Mouse (Mus musculus) heart, adult 2 months (tissue): ENCODE data around the gene Traf4. TPM values are rescaled to one million over a fixed set of nuclear protein-coding genes. Genes with fewer than 3 reads are reported as not detected.

Experiments used
- DNase-seq, 2 experiments: peaks; one replicate each; pipeline ENCODE4 v3.0.0; 2021
- H3K27ac ChIP-seq: fragments of 200-600 bp; 2 replicates; pipeline ENCODE4 v1.8.1; 2022
- H3K27me3 ChIP-seq: fragments of 200-500 bp; 2 replicates; pipeline ENCODE4 v1.6.1; 2012; ENCODE audit warnings: mild to moderate bottlenecking, low read length, inconsistent platforms, mixed read lengths; ENCODE audit not compliant: control insufficient read depth, insufficient read depth
- H3K36me3 ChIP-seq: fragments of 200-500 bp; 2 replicates; pipeline ENCODE4 v1.6.1; 2012; ENCODE audit warnings: low read length, inconsistent platforms; ENCODE audit not compliant: control insufficient read depth, insufficient read depth
- H3K4me1 ChIP-seq: fragments of 200-500 bp; 2 replicates; pipeline ENCODE4 v1.6.1; 2011; ENCODE audit warnings: low read length; ENCODE audit not compliant: control insufficient read depth, insufficient read depth
- H3K4me3 ChIP-seq: fragments of 200-600 bp; 2 replicates; pipeline ENCODE4 v1.8.1; 2022
- H3K79me2 ChIP-seq: fragments of 200-500 bp; replicated peaks from 2 replicates; pipeline ENCODE4 v1.6.1; 2012; ENCODE audit warnings: mild to moderate bottlenecking, inconsistent platforms, low read length, moderate library complexity, mixed read lengths; ENCODE audit not compliant: control insufficient read depth, insufficient read depth
- H3K9ac ChIP-seq: fragments of 200-500 bp; 2 replicates; pipeline ENCODE4 v1.6.1; 2012; ENCODE audit warnings: low read depth, mild to moderate bottlenecking, control low read depth, inconsistent platforms, low read length, mixed read lengths
- CTCF ChIP-seq: fragments of 200-600 bp; IDR thresholded peaks from 2 replicates; pipeline ENCODE4 v1.8.1; 2022; ENCODE audit warnings: antibody characterized with exemption, mild to moderate bottlenecking, moderate library complexity
- EP300 ChIP-seq: fragments of 200-500 bp; IDR thresholded peaks from 2 replicates; pipeline ENCODE4 v1.6.1; 2011; ENCODE audit warnings: low read depth, low read length, control low read depth; ENCODE audit not compliant: insufficient read depth
- POLR2A ChIP-seq: fragments of 200-500 bp; IDR thresholded peaks from 2 replicates; pipeline ENCODE4 v1.6.1; 2011; ENCODE audit warnings: mild to moderate bottlenecking, low read depth, low read length, control low read depth; ENCODE audit not compliant: insufficient read depth
- WGBS: fragments of 180-500 bp; shearing (Covaris S2); methylation state at CpG from one replicate; pipeline ENCODE4 v1.1.7; 2018; 5-methylcytosine and 5-hydroxymethylcytosine counted together
- intact Hi-C: fragments of 180-260 bp; cut with DNase I; formaldehyde crosslinking; loops from one replicate; pipeline ENCODE4 v1.15.1; 2025
- polyA plus RNA-seq: library from polyadenylated mRNA; depleted of rRNA; stranded (reverse); fragments of >200 nt; gene quantifications from 2 replicates; pipeline ENCODE4 v1.2.3, GENCODE M21; 2012
- total RNA-seq, 2 experiments: library from RNA; stranded (reverse); gene quantifications; 2 replicates each; pipeline ENCODE4 v1.2.3; 2021

Traf4 gene
- total and polyA plus RNA-seq, 3 experiments, result 3.7 to 13.4 (median 6.0) TPM

- no peak overlapping the region for H3K9ac ChIP-seq
- no peaks in the 10 kb centered on the region for H3K27me3 ChIP-seq
- WGBS, result 48% methylated on average over 8 of the region's 8 CpGs
- H3K79me2 ChIP-seq, result no peaks in the 10 kb centered on the region
- peaks cover 3% of the 10 kb centered on the region for H3K4me1 ChIP-seq
- no peak for DNase-seq
- H3K27ac ChIP-seq, result no peak overlapping the region; the same call in 1 of the 2 replicates
- no peak for TF ChIP-seq EP300
- TF ChIP-seq CTCF, result no peak
- TF ChIP-seq POLR2A, result no peak
- no peak overlapping the region; the same call in 1 of the 2 replicates for H3K4me3 ChIP-seq
- H3K36me3 ChIP-seq, result peaks cover 11% of the 10 kb centered on the region
- intact Hi-C loops, result no loop called here
Observed at GRCm38 (mm10) chr11:78179438-78179999, 14.1 kb upstream of the Traf4 start.

- TF ChIP-seq POLR2A (0 out of 2 replicates have a peak, but pooled peaks have one; percentile 0), CTCF (no peak)
- 6% methylated on average over 29 of the region's 29 CpGs for WGBS
- peak overlapping the region; percentile 86 for H3K9ac ChIP-seq
- intact Hi-C loops, result no loop called here
- peak overlapping the region; percentile 96 for H3K27ac ChIP-seq
- H3K27me3 ChIP-seq, result no peaks in the 10 kb centered on the region
- no peaks in the 10 kb centered on the region for H3K79me2 ChIP-seq
- H3K36me3 ChIP-seq, result peaks cover 11% of the 10 kb centered on the region
- H3K4me1 ChIP-seq, result peaks cover 3% of the 10 kb centered on the region
- H3K4me3 ChIP-seq, result peak overlapping the region; percentile 96
- peak in 1 of 2 experiments; percentile 52 for DNase-seq
Observed at GRCm38 (mm10) chr11:78178859-78179437, 13.6 kb upstream of the Traf4 start.

GRCm38 (mm10) chr11:78177903-78178858 is 12.8 kb upstream of the Traf4 start:
- peak; percentile 96 for TF ChIP-seq EP300
- no peak; the same call in 1 of the 2 replicates for TF ChIP-seq CTCF
- TF ChIP-seq POLR2A, result peak; percentile 62
- H3K9ac ChIP-seq, result peak overlapping the region; percentile 86
- intact Hi-C loops, result loop anchor here (1.0 to 2.0 kb wide), 4 partner anchors 19 to 193 kb away; no protein-coding TSS in a partner anchor
- peaks cover 3% of the 10 kb centered on the region for H3K4me1 ChIP-seq
- H3K27ac ChIP-seq, result peak overlapping the region; percentile 96
- DNase-seq, result peak; percentile 96
- WGBS, result under 1% methylated on average over 84 of the region's 84 CpGs
- peaks cover 11% of the 10 kb centered on the region for H3K36me3 ChIP-seq
- no peaks in the 10 kb centered on the region for H3K27me3 ChIP-seq
- H3K79me2 ChIP-seq, result no peaks in the 10 kb centered on the region
- peak overlapping the region; percentile 96 for H3K4me3 ChIP-seq

GRCm38 (mm10) chr11:78177437-78177836 is 12.0 kb upstream of the Traf4 start:
- DNase-seq, result no peak
- TF ChIP-seq POLR2A (no peak), CTCF (no peak), EP300 (no peak)
- Histone ChIP-seq H3K4me3 (peak overlapping the region; percentile 96), H3K79me2 (no peaks in the 10 kb centered on the region), H3K9ac (peak overlapping the region; percentile 29), H3K27ac (peak overlapping the region; percentile 96), H3K36me3 (peaks cover 10% of the 10 kb centered on the region), H3K4me1 (peaks cover 3% of the 10 kb centered on the region), H3K27me3 (no peaks in the 10 kb centered on the region)
- intact Hi-C loops, result loop anchor here (1.0 to 2.0 kb wide), 4 partner anchors 18 to 193 kb away; no protein-coding TSS in a partner anchor
- WGBS, result under 1% methylated on average over 10 of the region's 10 CpGs

GRCm38 (mm10) chr11:78176905-78177331 is 11.5 kb upstream of the Traf4 start:
- H3K9ac ChIP-seq, result peak overlapping the region; percentile 61
- H3K36me3 ChIP-seq, result peaks cover 5% of the 10 kb centered on the region
- no peak for TF ChIP-seq POLR2A
- H3K4me1 ChIP-seq, result peaks cover 2% of the 10 kb centered on the region; the same call in 1 of the 2 replicates
- peak overlapping the region; percentile 96 for H3K4me3 ChIP-seq
- H3K27me3 ChIP-seq, result no peaks in the 10 kb centered on the region
- no peak for DNase-seq
- WGBS, result 1% methylated on average over 23 of the region's 23 CpGs
- H3K27ac ChIP-seq, result peak overlapping the region; percentile 96
- no peaks in the 10 kb centered on the region for H3K79me2 ChIP-seq
- intact Hi-C loops, result loop anchor here (1.0 to 2.0 kb wide), 4 partner anchors 18 to 192 kb away; no protein-coding TSS in a partner anchor
